Mouse (Mus musculus) testis, adult 2 months (tissue): ENCODE results near the gene Lta. TPM values are rescaled to one million over a fixed set of nuclear protein-coding genes. Genes with fewer than 3 reads are reported as not detected.

Source experiments
- H3K27ac ChIP-seq: fragments of 200-500 bp; 2 replicates; pipeline ENCODE4 v1.5.1; 2012; ENCODE audit warnings: low read depth, low read length; ENCODE audit not compliant: control insufficient read depth, insufficient read depth
- H3K27me3 ChIP-seq: fragments of 200-500 bp; 2 replicates; pipeline ENCODE4 v1.6.1; 2012; ENCODE audit warnings: mild to moderate bottlenecking, low read length, moderate library complexity; ENCODE audit not compliant: control insufficient read depth, insufficient read depth
- H3K36me3 ChIP-seq: fragments of 200-500 bp; 2 replicates; pipeline ENCODE4 v1.6.1; 2012; ENCODE audit warnings: mild to moderate bottlenecking, low read length; ENCODE audit not compliant: control insufficient read depth, insufficient read depth
- H3K4me1 ChIP-seq: fragments of 200-500 bp; 2 replicates; pipeline ENCODE4 v1.6.1; 2012; ENCODE audit warnings: low read length; ENCODE audit not compliant: control insufficient read depth, insufficient read depth
- H3K4me3 ChIP-seq: fragments of 200-500 bp; 2 replicates; pipeline ENCODE4 v1.5.1; 2012; ENCODE audit warnings: low read depth, mild to moderate bottlenecking, low read length, moderate library complexity, mixed read lengths; ENCODE audit not compliant: control insufficient read depth
- CTCF ChIP-seq: fragments of 200-500 bp; IDR thresholded peaks from 2 replicates; pipeline ENCODE4 v1.5.1; 2012; ENCODE audit warnings: low read depth, mild to moderate bottlenecking, inconsistent platforms, low read length, moderate library complexity; ENCODE audit not compliant: control insufficient read depth, insufficient read depth, insufficient replicate concordance
- POLR2A ChIP-seq: fragments of 200-500 bp; IDR thresholded peaks from 2 replicates; pipeline ENCODE4 v1.6.1; 2012; ENCODE audit warnings: low read depth, mild to moderate bottlenecking, inconsistent platforms, low read length, moderate library complexity; ENCODE audit not compliant: control insufficient read depth
- polyA plus RNA-seq: library from polyadenylated mRNA; depleted of rRNA; stranded (reverse); fragments of >200 nt; gene quantifications from 2 replicates; pipeline ENCODE4 v1.2.3, GENCODE M21; 2012; rRNA removed

The Lta gene
- polyA plus RNA-seq, 1 experiment, result 0.07 TPM

DNA sequence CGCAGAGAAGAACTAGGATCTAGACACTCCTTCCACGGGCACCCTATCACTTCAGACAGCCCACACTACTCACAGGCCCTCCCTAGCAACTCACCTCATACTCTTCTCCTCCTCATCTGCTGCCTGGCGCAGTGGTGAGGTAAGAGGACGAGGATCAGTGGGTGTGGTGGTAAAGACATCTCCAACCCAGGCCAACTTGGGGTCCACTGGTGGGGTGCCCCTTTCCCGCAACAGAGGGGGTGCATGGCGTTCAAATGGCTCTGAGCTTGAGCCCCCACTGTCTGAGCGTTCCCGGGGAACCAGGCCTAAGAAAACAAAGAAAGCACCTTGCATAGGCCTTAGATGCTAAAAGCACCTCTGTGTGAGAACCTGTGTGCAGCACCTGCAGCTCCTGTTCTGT, 47.9 kb downstream of the Lta start:
- Histone ChIP-seq H3K36me3 (peaks cover 30% of the 10 kb centered on the region), H3K4me1 (peaks cover 2% of the 10 kb centered on the region), H3K27me3 (no peaks in the 10 kb centered on the region), H3K27ac (no peak overlapping the region), H3K4me3 (no peak overlapping the region)
- no peak for TF ChIP-seq CTCF
- TF ChIP-seq POLR2A, result no peak

DNA sequence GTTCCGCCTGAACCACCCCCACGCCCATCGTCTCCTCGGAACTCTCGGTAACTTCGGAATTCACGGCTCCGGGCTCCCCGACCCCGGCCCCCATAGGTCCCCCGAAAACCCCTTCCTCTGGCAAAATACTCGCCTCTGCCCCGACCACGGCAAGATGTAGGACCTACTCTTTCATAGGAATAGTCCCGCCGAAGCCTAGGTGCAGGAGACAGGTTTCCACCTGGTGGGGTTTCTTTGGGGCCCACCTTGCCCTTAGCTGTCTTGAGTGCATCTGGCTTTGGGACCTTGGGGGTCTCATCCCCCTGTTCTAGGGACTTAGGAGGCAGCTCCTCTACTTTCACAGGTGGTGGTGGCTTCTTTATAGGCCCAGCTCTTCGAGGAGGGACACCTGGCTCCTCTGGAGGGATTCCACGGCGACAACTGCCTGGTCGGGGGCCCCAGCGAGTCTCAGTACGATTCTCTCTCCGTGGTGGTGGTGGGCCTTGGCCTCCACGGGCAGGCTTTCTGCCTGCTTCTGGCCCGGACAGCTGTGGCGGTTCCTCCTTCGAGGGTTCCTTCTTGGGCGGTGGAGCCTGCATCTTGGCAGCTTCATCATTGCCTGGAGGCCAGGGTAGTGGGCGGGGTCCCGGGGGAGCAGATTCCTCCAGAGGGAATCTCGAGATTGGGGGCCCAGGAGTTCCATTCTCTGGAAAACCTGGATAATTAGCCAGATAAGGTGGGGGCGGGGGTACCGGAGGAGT, 48.5 kb downstream of the Lta start:
- H3K27ac ChIP-seq, result no peak overlapping the region
- TF ChIP-seq CTCF (no peak), POLR2A (no peak)
- no peak overlapping the region for H3K4me3 ChIP-seq

DNA sequence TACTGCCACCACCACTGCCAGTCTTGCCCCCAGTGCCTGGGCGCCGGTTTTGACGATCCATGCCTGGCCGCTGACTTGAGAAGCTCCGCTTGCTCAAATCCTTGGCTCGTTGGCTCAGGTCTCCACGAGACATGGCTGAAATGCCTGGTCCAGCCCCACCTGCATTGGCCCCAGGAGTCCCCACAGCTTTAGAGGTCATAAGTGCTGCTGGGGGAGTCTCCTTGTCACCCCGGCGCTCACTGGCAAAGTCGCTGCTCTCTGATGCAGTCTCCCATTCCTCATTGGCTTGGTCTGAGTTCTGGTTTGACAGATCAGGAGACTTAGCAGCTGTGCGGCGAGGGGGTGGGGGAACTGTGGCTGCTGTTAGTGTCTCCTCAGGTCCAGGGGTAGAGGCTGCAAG, 49.7 kb downstream of the Lta start:
- Histone ChIP-seq H3K27ac (no peak overlapping the region), H3K36me3 (peaks cover 28% of the 10 kb centered on the region), H3K27me3 (no peaks in the 10 kb centered on the region), H3K4me3 (no peak overlapping the region), H3K4me1 (peaks cover 2% of the 10 kb centered on the region)
- TF ChIP-seq POLR2A (no peak), CTCF (0 out of 2 replicates have a peak, but pooled peaks have one; percentile 1)

More for the DNA sequence above, 48.5 kb downstream of the Lta start:
- peaks cover 30% of the 10 kb centered on the region for H3K36me3 ChIP-seq
- H3K4me1 ChIP-seq, result peaks cover 2% of the 10 kb centered on the region
- no peaks in the 10 kb centered on the region for H3K27me3 ChIP-seq

DNA sequence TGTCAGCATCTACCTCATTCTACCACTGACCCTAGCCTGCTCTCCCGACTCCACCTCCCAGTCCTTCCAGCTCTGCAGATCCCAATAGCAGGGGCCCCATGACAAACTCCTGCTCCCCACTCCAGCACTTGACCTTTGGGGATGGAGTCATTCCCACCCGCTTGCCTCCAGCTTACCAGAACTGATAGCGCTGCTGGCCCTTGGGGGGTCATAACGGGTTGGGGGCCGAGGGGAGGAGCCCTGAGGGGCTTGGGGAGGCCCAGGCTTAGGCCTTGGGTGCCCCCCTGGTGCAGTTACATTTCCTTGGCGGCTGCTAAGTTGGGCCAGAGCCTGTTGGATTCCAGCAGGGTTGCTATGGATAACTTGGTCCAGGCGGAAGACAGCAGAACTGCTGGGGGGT, 50.5 kb downstream of the Lta start:
- Histone ChIP-seq H3K4me3 (no peak overlapping the region), H3K4me1 (peaks cover 2% of the 10 kb centered on the region), H3K27me3 (no peaks in the 10 kb centered on the region)

DNA sequence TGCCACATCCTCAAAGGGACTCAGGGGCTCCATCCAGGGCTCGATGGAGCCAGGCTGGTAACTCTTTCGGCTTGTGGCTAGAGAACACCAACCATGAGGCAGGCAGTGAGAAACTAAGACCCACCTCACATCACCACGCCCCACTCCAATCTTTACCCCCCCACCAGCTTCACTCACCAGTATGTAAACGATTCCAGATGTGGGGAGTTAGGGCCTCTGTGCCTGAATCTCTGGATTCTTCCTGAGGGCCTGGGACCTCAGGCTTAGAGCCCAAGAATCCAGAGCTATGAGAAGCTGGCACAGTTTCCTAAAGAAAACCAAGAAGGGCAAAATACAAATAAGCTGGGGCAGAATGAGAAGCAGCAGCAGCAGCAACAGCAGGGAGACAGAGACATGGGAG, 51.2 kb downstream of the Lta start:
- Histone ChIP-seq H3K27me3 (no peaks in the 10 kb centered on the region), H3K4me1 (peaks cover 2% of the 10 kb centered on the region; the same call in 1 of the 2 replicates), H3K27ac (no peak overlapping the region), H3K36me3 (peaks cover 25% of the 10 kb centered on the region), H3K4me3 (no peak overlapping the region)
- TF ChIP-seq CTCF (no peak), POLR2A (no peak)

More for the DNA sequence above, 50.5 kb downstream of the Lta start:
- Histone ChIP-seq H3K36me3 (peaks cover 29% of the 10 kb centered on the region), H3K27ac (no peak overlapping the region)
- TF ChIP-seq CTCF, result no peak
- no peak for TF ChIP-seq POLR2A

Other genes starting within 250 kb of the Lta start
- 2.6 and 5.2 TPM in 2 replicates for gene Hspa1b, start 246.1 kb downstream of the Lta start, polyA plus RNA-seq
- not detected in 2 replicates for gene Gm20481, start 235.4 kb downstream of the Lta start, polyA plus RNA-seq
- 4.4 and 5.5 TPM in 2 replicates for gene Hspa1a, start 233.2 kb downstream of the Lta start, polyA plus RNA-seq
- 718 and 731 TPM in 2 replicates for gene Hspa1l, start 232.6 kb downstream of the Lta start, polyA plus RNA-seq
- 480 and 579 TPM in 2 replicates for gene Lsm2, start 223.5 kb downstream of the Lta start, polyA plus RNA-seq
- gene Vars, start 204.4 kb downstream of the Lta start, polyA plus RNA-seq, result 261 and 309 TPM in 2 replicates
- 0.65 and 0.84 TPM in 2 replicates for gene Vwa7, start 188.8 kb downstream of the Lta start, polyA plus RNA-seq
- gene Sapcd1, start 177.3 kb downstream of the Lta start, polyA plus RNA-seq, result 3.5 and 3.8 TPM in 2 replicates
- gene Msh5, start 158.6 kb downstream of the Lta start, polyA plus RNA-seq, result 19.3 and 20.4 TPM in 2 replicates
- 24.1 and 24.8 TPM in 2 replicates for gene Clic1, start 155.4 kb downstream of the Lta start, polyA plus RNA-seq
- gene Ddah2, start 146.3 kb downstream of the Lta start, polyA plus RNA-seq, result 11.1 and 14.4 TPM in 2 replicates
- gene Ly6g6c, start 140.0 kb downstream of the Lta start, polyA plus RNA-seq, result 117 and 146 TPM in 2 replicates
- gene Mpig6b, start 139.2 kb downstream of the Lta start, polyA plus RNA-seq, result 3.4 and 3.7 TPM in 2 replicates
- 0.78 and 0.95 TPM in 2 replicates for gene Ly6g6e, start 128.4 kb downstream of the Lta start, polyA plus RNA-seq
- gene Ly6g6d, start 127.3 kb downstream of the Lta start, polyA plus RNA-seq, result 0.85 and 0.99 TPM in 2 replicates
- gene Ly6g6f, start 119.7 kb downstream of the Lta start, polyA plus RNA-seq, result 1.1 and 1.2 TPM in 2 replicates
- gene Abhd16a, start 116.1 kb downstream of the Lta start, polyA plus RNA-seq, result 121 and 141 TPM in 2 replicates
- gene Ly6g5c, start 97.1 kb downstream of the Lta start, polyA plus RNA-seq, result 0.54 TPM in 1 of 2 replicates, not detected in the other
- 2.9 and 3.1 TPM in 2 replicates for gene Ly6g5b, start 89.9 kb downstream of the Lta start, polyA plus RNA-seq
- gene Gpank1, start 83.9 kb downstream of the Lta start, polyA plus RNA-seq, result 70.0 and 73.6 TPM in 2 replicates
- gene Csnk2b, start 83.3 kb downstream of the Lta start, polyA plus RNA-seq, result 3,095 and 3,228 TPM in 2 replicates
- gene D17H6S53E, start 79.0 kb downstream of the Lta start, polyA plus RNA-seq, result 0.91 and 2.5 TPM in 2 replicates
- gene Apom, start 73.3 kb downstream of the Lta start, polyA plus RNA-seq, result 0.41 and 0.48 TPM in 2 replicates
- 709 and 791 TPM in 2 replicates for gene Bag6, start 70.2 kb downstream of the Lta start, polyA plus RNA-seq
- 515 and 563 TPM in 2 replicates for gene Prrc2a, start 40.5 kb downstream of the Lta start, polyA plus RNA-seq
- gene Aif1, start 29.3 kb downstream of the Lta start, polyA plus RNA-seq, result 435 and 444 TPM in 2 replicates
- 0.65 and 1.3 TPM in 2 replicates for gene Lst1, start 16.9 kb downstream of the Lta start, polyA plus RNA-seq
- gene Ltb, start 10.9 kb downstream of the Lta start, polyA plus RNA-seq, result 0.86 and 0.87 TPM in 2 replicates
- 0.07 TPM in 1 of 2 replicates, not detected in the other for gene Tnf, start 3.3 kb downstream of the Lta start, polyA plus RNA-seq
- not detected in 2 replicates for gene Gm16181, start 15.5 kb upstream of the Lta start, polyA plus RNA-seq
- 10.4 and 11.7 TPM in 2 replicates for gene Atp6v1g2, start 28.3 kb upstream of the Lta start, polyA plus RNA-seq
- 27.9 and 30.2 TPM in 2 replicates for gene Nfkbil1, start 30.4 kb upstream of the Lta start, polyA plus RNA-seq
- 125 and 129 TPM in 2 replicates for gene Ddx39b, start 36.4 kb upstream of the Lta start, polyA plus RNA-seq
- gene H2-D1, start 57.4 kb upstream of the Lta start, polyA plus RNA-seq, result 29.6 and 31.4 TPM in 2 replicates
- not detected in 2 replicates for gene H2-Q1, start 115.1 kb upstream of the Lta start, polyA plus RNA-seq
- gene H2-Q2, start 136.9 kb upstream of the Lta start, polyA plus RNA-seq, result 0.53 and 0.90 TPM in 2 replicates
- 3.2 and 4.2 TPM in 2 replicates for gene H2-Q4, start 174.3 kb upstream of the Lta start, polyA plus RNA-seq
- gene H2-Q6, start 219.5 kb upstream of the Lta start, polyA plus RNA-seq, result 1.6 and 1.8 TPM in 2 replicates
- gene H2-Q7, start 233.8 kb upstream of the Lta start, polyA plus RNA-seq, result 4.9 and 5.2 TPM in 2 replicates